Mouse (Mus musculus) liver, embryonic 13.5 days (tissue): ENCODE data around the gene Tiam2. TPM values are rescaled to one million over a fixed set of nuclear protein-coding genes. Genes with fewer than 3 reads are reported as not detected.
A peak's percentile ranks its signal among the peaks of the same experiment; 100 is the strongest.

Source experiments
- ATAC-seq: fragments of 200-750 bp; cut with Nextera tagmentation; 2 replicates; pipeline ENCODE4 v1.8.0; 2017; ENCODE audit warnings: low read depth, mild to moderate bottlenecking, moderate number of reproducible peaks, moderate library complexity
- DNase-seq: peaks from one replicate; pipeline ENCODE4 v3.0.0; 2022
- H3K27ac ChIP-seq: fragments of 300-500 bp; sonication (generic); 2 replicates; pipeline ENCODE4 v1.5.1; 2015; ENCODE audit warnings: moderate library complexity, mild to moderate bottlenecking, inconsistent platforms
- H3K27me3 ChIP-seq: fragments of 300-500 bp; sonication (generic); 2 replicates; pipeline ENCODE4 v1.6.1; 2015; ENCODE audit warnings: mild to moderate bottlenecking, inconsistent platforms
- H3K36me3 ChIP-seq: fragments of 300-500 bp; sonication (generic); 2 replicates; pipeline ENCODE4 v1.6.1; 2015; ENCODE audit warnings: mild to moderate bottlenecking, inconsistent platforms
- H3K4me1 ChIP-seq: fragments of 300-500 bp; sonication (generic); replicated peaks from 2 replicates; pipeline ENCODE4 v1.6.1; 2015; ENCODE audit warnings: inconsistent platforms
- H3K4me2 ChIP-seq: fragments of 300-500 bp; sonication (generic); 2 replicates; pipeline ENCODE4 v1.6.1; 2015; ENCODE audit warnings: inconsistent platforms, mild to moderate bottlenecking, moderate library complexity
- H3K4me3 ChIP-seq: fragments of 300-500 bp; sonication (generic); replicated peaks from 2 replicates; pipeline ENCODE4 v1.5.1; 2015; ENCODE audit warnings: mild to moderate bottlenecking, inconsistent platforms
- H3K9ac ChIP-seq: fragments of 300-500 bp; sonication (generic); 2 replicates; pipeline ENCODE4 v1.6.1; 2015; ENCODE audit warnings: mild to moderate bottlenecking, inconsistent platforms
- H3K9me3 ChIP-seq: fragments of 300-500 bp; sonication (generic); replicated peaks from 2 replicates; pipeline ENCODE4 v1.6.1; 2016; ENCODE audit warnings: inconsistent platforms
- WGBS: fragments of 180-500 bp; shearing (Covaris S2); methylation state at CpG from one replicate; pipeline ENCODE4 v1.1.7; 2015; ENCODE audit not compliant: insufficient replicate concordance; 5-methylcytosine and 5-hydroxymethylcytosine counted together
- polyA plus RNA-seq: library from polyadenylated mRNA; unstranded; fragments of >200 nt; fragmentation: Nextera tagmentation; extraction: Ambion mirVana; gene quantifications from 2 replicates; pipeline ENCODE4 v1.2.1, GENCODE M21; 2015

Tiam2 gene
- polyA plus RNA-seq, 1 experiment from 2014 or later, result 0.59 TPM

DNA sequence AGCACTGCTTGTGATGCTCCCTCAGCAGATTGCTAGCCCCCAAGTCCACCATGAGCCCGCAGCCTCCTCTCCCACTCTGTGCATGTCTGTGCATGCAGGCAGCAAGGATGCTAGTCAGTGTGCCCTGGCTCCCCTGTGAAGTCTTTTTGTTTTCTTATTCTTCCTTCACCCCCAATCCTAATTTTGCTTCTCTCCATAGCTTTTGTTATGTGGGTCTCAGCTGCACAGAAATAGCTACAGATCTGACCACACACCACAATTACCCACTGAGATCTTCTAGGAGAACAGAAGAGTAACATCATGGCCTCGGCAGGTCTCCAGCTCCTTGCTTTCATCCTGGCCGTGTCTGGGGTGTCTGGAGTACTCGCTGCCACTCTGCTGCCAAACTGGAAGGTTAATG is 205.9 kb downstream of the Tiam2 start, which contains the start of gene Cldn20:
TSS of gene Cldn20 (plus strand) at position 301 of the 400 bp plus-strand sequence.
- H3K4me1 ChIP-seq, result peaks cover 17% of the 10 kb centered on the region
- peaks cover 8% of the 10 kb centered on the region for H3K36me3 ChIP-seq
- 88% methylated on average over 4 of the region's 4 CpGs for WGBS
- H3K9me3 ChIP-seq, result no peaks in the 10 kb centered on the region
- no peak within 1 kb of the TSS for H3K4me2 ChIP-seq
- H3K4me3 ChIP-seq, result no peak within 1 kb of the TSS
- H3K27ac ChIP-seq, result no peak within 1 kb of the TSS
- no peaks in the 10 kb centered on the region for H3K27me3 ChIP-seq
- ATAC-seq (no peak), DNase-seq (no peak)
- H3K9ac ChIP-seq, result no peak within 1 kb of the TSS

DNA sequence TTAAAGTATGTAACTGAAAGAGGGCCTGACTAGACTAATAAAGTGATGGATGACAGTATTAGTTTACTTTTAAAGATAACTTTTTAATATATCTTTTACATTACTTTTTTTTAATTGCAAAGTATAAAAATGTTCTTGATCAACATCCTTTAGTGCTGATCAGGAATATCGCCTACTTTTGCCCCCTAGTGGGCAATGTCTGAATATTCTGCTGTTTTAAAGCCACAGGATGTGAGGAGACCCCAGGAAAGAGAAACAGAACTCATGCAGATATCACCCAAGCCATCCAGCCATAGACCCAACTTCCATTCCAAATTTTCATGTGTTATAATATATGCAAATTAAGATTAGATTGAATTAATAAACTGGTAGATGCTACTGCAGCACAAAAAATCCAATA is 207.1 kb downstream of the Tiam2 start:
- DNase-seq (no peak), ATAC-seq (no peak)
- H3K4me2 ChIP-seq, result no peak overlapping the region
- H3K27me3 ChIP-seq, result no peaks in the 10 kb centered on the region
- H3K9ac ChIP-seq, result no peak overlapping the region
- no peak overlapping the region for H3K27ac ChIP-seq
- peaks cover 5% of the 10 kb centered on the region for H3K4me1 ChIP-seq
- no peak overlapping the region for H3K4me3 ChIP-seq
- no peaks in the 10 kb centered on the region for H3K9me3 ChIP-seq
- 38% methylated on average over 1 of the region's 1 CpGs for WGBS
- H3K36me3 ChIP-seq, result peaks cover 8% of the 10 kb centered on the region

GRCm38 (mm10) chr17:3540304-3540703 is 213.9 kb downstream of the Tiam2 start:
- ATAC-seq (no peak), DNase-seq (no peak)
- 67% methylated on average over 2 of the region's 2 CpGs for WGBS
- Histone ChIP-seq H3K27me3 (no peaks in the 10 kb centered on the region), H3K9ac (no peak overlapping the region), H3K36me3 (peaks cover 25% of the 10 kb centered on the region), H3K9me3 (no peaks in the 10 kb centered on the region), H3K4me3 (no peak overlapping the region), H3K4me2 (no peak overlapping the region), H3K27ac (no peak overlapping the region), H3K4me1 (no peaks in the 10 kb centered on the region)

GRCm38 (mm10) chr17:3541033-3541432 is 214.7 kb downstream of the Tiam2 start:
- no peaks in the 10 kb centered on the region for H3K27me3 ChIP-seq
- H3K4me2 ChIP-seq, result no peak overlapping the region
- H3K36me3 ChIP-seq, result peaks cover 25% of the 10 kb centered on the region
- no peaks in the 10 kb centered on the region for H3K4me1 ChIP-seq
- no peak for ATAC-seq
- H3K9me3 ChIP-seq, result no peaks in the 10 kb centered on the region
- no peak overlapping the region for H3K27ac ChIP-seq
- DNase-seq, result no peak
- WGBS, result 73% methylated on average over 5 of the region's 5 CpGs
- H3K4me3 ChIP-seq, result no peak overlapping the region
- H3K9ac ChIP-seq, result no peak overlapping the region

DNA sequence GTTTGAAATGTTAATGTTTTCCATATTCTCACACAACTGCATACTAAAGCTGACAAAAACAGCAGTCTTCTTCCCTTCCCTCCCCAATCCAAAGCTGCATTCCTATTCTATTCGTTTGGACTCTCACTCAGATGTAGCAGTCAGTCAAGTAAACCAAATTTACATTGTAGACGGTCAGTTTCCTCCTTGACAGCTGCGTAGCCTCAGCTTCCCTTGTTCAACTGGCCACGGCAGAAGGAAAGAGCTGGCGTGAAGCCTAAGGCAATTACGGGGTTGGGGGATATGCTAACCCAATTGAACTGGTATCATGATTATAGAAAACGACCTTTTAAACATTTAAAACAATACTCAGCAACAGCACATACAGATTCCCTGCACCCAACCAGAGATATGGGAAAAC is 221.4 kb downstream of the Tiam2 start:
- H3K9ac ChIP-seq, result no peak overlapping the region
- H3K4me1 ChIP-seq, result no peaks in the 10 kb centered on the region
- no peak overlapping the region for H3K4me3 ChIP-seq
- 62% methylated on average over 7 of the region's 7 CpGs for WGBS
- no peaks in the 10 kb centered on the region for H3K9me3 ChIP-seq
- H3K4me2 ChIP-seq, result no peak overlapping the region
- DNase-seq, result no peak
- no peak overlapping the region for H3K27ac ChIP-seq
- ATAC-seq, result no peak
- no peaks in the 10 kb centered on the region for H3K27me3 ChIP-seq
- peaks cover 10% of the 10 kb centered on the region; the same call in 1 of the 2 replicates for H3K36me3 ChIP-seq

GRCm38 (mm10) chr17:3556251-3556650 is 229.9 kb downstream of the Tiam2 start:
- no peaks in the 10 kb centered on the region for H3K9me3 ChIP-seq
- H3K9ac ChIP-seq, result peak overlapping the region; percentile 68
- H3K4me2 ChIP-seq, result peak overlapping the region; percentile 71
- WGBS, result 32% methylated on average over 1 of the region's 1 CpGs
- peak overlapping the region; percentile 67 for H3K27ac ChIP-seq
- peak overlapping the region; percentile 71 for H3K4me3 ChIP-seq
- H3K4me1 ChIP-seq, result peaks cover 23% of the 10 kb centered on the region
- 0 out of 2 replicates have a peak, but pooled peaks cover 3% of the 10 kb centered on the region for H3K36me3 ChIP-seq
- no peaks in the 10 kb centered on the region for H3K27me3 ChIP-seq
- ATAC-seq (no peak), DNase-seq (peak; percentile 11)

GRCm38 (mm10) chr17:3557331-3558311 is 231.2 kb downstream of the Tiam2 start, which contains the start of gene Tfb1m:
Gene Tfb1m, minus strand, starts transcription at chr17:3557781.
- Histone ChIP-seq H3K36me3 (no peaks in the 10 kb centered on the region), H3K27ac (peak within 1 kb of the TSS; percentile 68), H3K9me3 (no peaks in the 10 kb centered on the region), H3K9ac (peak within 1 kb of the TSS; percentile 68), H3K27me3 (no peaks in the 10 kb centered on the region; the same call in 1 of the 2 replicates), H3K4me1 (peaks cover 23% of the 10 kb centered on the region), H3K4me2 (peak within 1 kb of the TSS; percentile 71), H3K4me3 (peak within 1 kb of the TSS; percentile 71)
- peak; percentile 96 for DNase-seq
- WGBS, result under 1% methylated on average over 60 of the region's 60 CpGs
- ATAC-seq, result peak; percentile 99

DNA sequence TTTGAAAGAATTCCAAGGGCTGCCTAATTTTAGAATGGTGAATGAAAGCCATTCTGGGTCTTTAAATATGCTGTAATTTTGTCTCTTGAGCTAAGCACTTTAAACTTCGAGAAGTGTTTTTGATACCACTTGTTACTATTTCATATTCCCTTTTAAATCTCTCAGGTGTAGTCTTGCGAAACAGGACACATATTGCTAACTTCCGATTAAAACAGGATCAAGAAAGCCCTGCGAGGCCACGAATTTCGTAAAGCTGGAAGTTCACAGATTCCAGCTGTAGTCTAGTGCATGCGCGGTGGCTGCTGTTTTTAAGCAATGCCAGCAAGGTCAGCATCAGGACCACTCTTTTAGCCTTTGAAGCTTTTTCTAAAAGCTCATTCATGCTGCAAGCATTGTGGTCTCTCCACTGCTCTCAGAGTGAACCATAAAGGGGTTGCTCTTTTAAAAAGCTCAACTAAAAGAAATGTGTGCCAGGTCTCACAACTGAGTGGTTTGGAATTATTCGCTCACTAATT is 232.0 kb downstream of the Tiam2 start:
- H3K9ac ChIP-seq, result peak overlapping the region; percentile 63
- 76% methylated on average over 9 of the region's 9 CpGs for WGBS
- peaks cover 23% of the 10 kb centered on the region for H3K4me1 ChIP-seq
- DNase-seq, result no peak
- ATAC-seq, result no peak
- no peaks in the 10 kb centered on the region for H3K36me3 ChIP-seq
- H3K27me3 ChIP-seq, result no peaks in the 10 kb centered on the region; the same call in 1 of the 2 replicates
- H3K9me3 ChIP-seq, result no peaks in the 10 kb centered on the region
- peak overlapping the region; percentile 71 for H3K4me3 ChIP-seq
- H3K27ac ChIP-seq, result peak overlapping the region; percentile 68
- peak overlapping the region; percentile 71 for H3K4me2 ChIP-seq

DNA sequence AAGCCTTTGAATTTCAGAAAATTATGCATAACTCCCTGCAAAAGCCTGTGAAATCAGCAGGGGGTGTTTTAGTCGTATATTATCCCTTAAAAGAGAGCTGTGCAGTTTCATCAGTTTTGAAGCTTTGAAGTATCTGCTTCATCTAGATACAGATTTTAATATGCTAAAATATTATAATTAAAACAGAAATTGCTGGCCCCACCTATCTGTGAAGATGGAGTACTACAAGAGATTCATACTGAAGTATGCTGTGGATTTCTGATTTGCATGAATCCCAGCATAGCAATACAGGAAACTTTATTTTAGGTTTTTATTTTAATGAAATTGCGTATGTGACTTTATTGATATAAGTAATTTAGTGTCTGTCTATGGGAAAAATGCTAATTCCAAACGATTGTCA is 234.2 kb downstream of the Tiam2 start:
- Histone ChIP-seq H3K4me3 (no peak overlapping the region), H3K9me3 (no peaks in the 10 kb centered on the region), H3K27ac (no peak overlapping the region), H3K9ac (no peak overlapping the region), H3K4me2 (no peak overlapping the region), H3K4me1 (peaks cover 23% of the 10 kb centered on the region), H3K27me3 (no peaks in the 10 kb centered on the region; the same call in 1 of the 2 replicates), H3K36me3 (no peaks in the 10 kb centered on the region)
- ATAC-seq (no peak), DNase-seq (no peak)
- WGBS, result 45% methylated on average over 3 of the region's 3 CpGs

- WGBS, result 34% methylated on average over 8 of the region's 8 CpGs
- Histone ChIP-seq H3K4me2 (no peak overlapping the region), H3K9ac (no peak overlapping the region), H3K27ac (no peak overlapping the region), H3K36me3 (no peaks in the 10 kb centered on the region), H3K9me3 (no peaks in the 10 kb centered on the region), H3K4me3 (no peak overlapping the region), H3K27me3 (no peaks in the 10 kb centered on the region; the same call in 1 of the 2 replicates), H3K4me1 (peaks cover 9% of the 10 kb centered on the region)
- DNase-seq, result no peak
- ATAC-seq, result no peak
Observed at GRCm38 (mm10) chr17:3562405-3562804, 236.0 kb downstream of the Tiam2 start.

DNA sequence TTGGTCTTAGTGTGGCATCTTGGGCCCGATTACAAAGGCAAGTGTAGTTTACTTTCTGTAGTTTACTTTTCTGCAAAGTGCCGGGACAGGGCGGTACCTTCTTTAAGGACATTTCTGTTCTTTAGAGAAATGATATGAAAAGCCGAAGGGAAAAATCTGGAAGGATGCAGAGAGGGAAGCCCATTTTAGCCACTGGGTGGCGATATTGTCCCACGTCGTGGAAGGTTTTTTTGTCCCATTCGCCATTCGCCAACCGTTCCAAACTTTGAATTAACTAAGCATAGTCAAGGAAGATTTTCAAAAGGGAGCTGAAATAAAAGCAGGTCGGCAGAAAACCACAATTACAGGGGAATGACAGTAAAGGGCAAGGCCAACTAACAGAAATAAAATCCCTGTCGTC is 244.5 kb downstream of the Tiam2 start:
- Histone ChIP-seq H3K9ac (no peak overlapping the region), H3K4me2 (no peak overlapping the region), H3K36me3 (no peaks in the 10 kb centered on the region), H3K4me3 (no peak overlapping the region), H3K4me1 (no peaks in the 10 kb centered on the region), H3K27ac (no peak overlapping the region), H3K27me3 (no peaks in the 10 kb centered on the region), H3K9me3 (no peaks in the 10 kb centered on the region)
- ATAC-seq, result no peak
- no peak for DNase-seq
- 6% methylated on average over 12 of the region's 12 CpGs for WGBS
